Mouse (Mus musculus) embryonic fibroblast, embryonic 13.5 days (primary cell): Measurements from ENCODE around the gene Slc26a11.

Experiments used
- CTCF ChIP-seq: IDR thresholded peaks from 2 replicates; pipeline ENCODE4 v1.5.1; 2011; ENCODE audit warnings: mild to moderate bottlenecking, control low read depth, low read length, moderate library complexity, borderline replicate concordance; ENCODE audit not compliant: insufficient read depth
- POLR2A ChIP-seq: IDR thresholded peaks from 2 replicates; pipeline ENCODE4 v1.6.1; 2011; ENCODE audit warnings: low read depth, mild to moderate bottlenecking, control low read depth, low read length, moderate library complexity

DNA sequence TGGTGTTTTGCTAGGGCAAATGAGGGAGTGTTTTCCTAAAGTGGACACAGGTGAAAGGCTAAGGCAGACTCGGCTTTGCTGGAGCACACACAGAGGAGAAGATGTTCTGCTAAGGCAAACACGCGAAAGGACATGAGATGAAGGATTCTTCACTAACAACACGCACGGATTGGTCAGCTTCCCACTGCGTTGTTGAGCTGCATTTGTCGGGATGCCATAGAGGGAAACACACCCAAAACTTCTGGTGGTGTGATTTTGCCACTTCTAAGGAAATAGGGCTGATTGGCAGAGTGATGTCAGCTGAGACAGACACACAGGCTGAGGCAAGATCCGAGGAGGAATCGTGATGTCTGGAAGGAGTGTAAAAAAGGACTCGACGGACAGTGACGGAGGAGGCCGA lies 40.6 kb downstream of the Slc26a11 start:
- TF ChIP-seq CTCF: no peak
- no peak for TF ChIP-seq POLR2A
